Mouse (Mus musculus) cerebellum, adult 11-12 months (tissue): ENCODE results near the gene Mcrs1.

Experiments
- DNase-seq: peaks from one replicate; pipeline ENCODE4 v3.0.0; 2022

Mcrs1 gene

GRCm38 (mm10) chr15:99195043-99195442 is 56.7 kb downstream of the Mcrs1 start:
- no peak for DNase-seq

- no peak for DNase-seq
Observed at GRCm38 (mm10) chr15:99194358-99194757, 57.4 kb downstream of the Mcrs1 start.
